Mouse (Mus musculus) ovary, postnatal 36 days (tissue): ENCODE measurements around the gene Tmem37.

ENCODE experiments used
- DNase-seq: peaks from one replicate; pipeline ENCODE4 v3.0.0; 2022; ENCODE audit warnings: low spot score, mixed read lengths

Gene Tmem37

GRCm38 (mm10) chr1:120073519-120074306, at the start of gene Tmem37:
Tmem37 (minus strand) TSS chr1:120074074.
- peak; percentile 75 for DNase-seq

- DNase-seq = no peak
These were observed 48.9 kb upstream of the Tmem37 start for GRCm38 (mm10) chr1:120122634-120123383.

- DNase-seq = no peak
These were observed 48.2 kb upstream of the Tmem37 start for GRCm38 (mm10) chr1:120121930-120122530.

GRCm38 (mm10) chr1:120120969-120121811, 47.3 kb upstream of the Tmem37 start, which contains the start of the genes Dbi and 3110009E18Rik:
Dbi (minus strand) TSS chr1:120121078.
3110009E18Rik (plus strand) TSS chr1:120121187.
- peak; percentile 97 for DNase-seq

GRCm38 (mm10) chr1:120120141-120120968, 46.5 kb upstream of the Tmem37 start:
- DNase-seq = peak; percentile 55

- DNase-seq = no peak
These were observed 45.5 kb upstream of the Tmem37 start for GRCm38 (mm10) chr1:120119389-120119788.

GRCm38 (mm10) chr1:120118854-120119253, 45.0 kb upstream of the Tmem37 start:
- no peak for DNase-seq

- peak; percentile 31 for DNase-seq
These were observed 42.2 kb upstream of the Tmem37 start for GRCm38 (mm10) chr1:120116106-120116505.

GRCm38 (mm10) chr1:120115671-120116081, 41.8 kb upstream of the Tmem37 start:
- peak; percentile 60 for DNase-seq

GRCm38 (mm10) chr1:120112251-120113187, 38.6 kb upstream of the Tmem37 start:
- no peak for DNase-seq

- no peak for DNase-seq
These were observed 37.9 kb upstream of the Tmem37 start for GRCm38 (mm10) chr1:120111766-120112165.

- no peak for DNase-seq
These were observed 36.0 kb upstream of the Tmem37 start for GRCm38 (mm10) chr1:120109741-120110432.

- no peak for DNase-seq
These were observed 31.7 kb upstream of the Tmem37 start for GRCm38 (mm10) chr1:120105556-120105959.

GRCm38 (mm10) chr1:120101227-120101609, 27.3 kb upstream of the Tmem37 start:
- DNase-seq = no peak

GRCm38 (mm10) chr1:120100456-120101226, 26.8 kb upstream of the Tmem37 start:
- no peak for DNase-seq

GRCm38 (mm10) chr1:120099483-120099882, 25.6 kb upstream of the Tmem37 start:
- DNase-seq = no peak

- peak; percentile 61 for DNase-seq
These were observed 24.5 kb upstream of the Tmem37 start for GRCm38 (mm10) chr1:120098327-120098726.

- no peak for DNase-seq
These were observed 21.0 kb upstream of the Tmem37 start for GRCm38 (mm10) chr1:120094920-120095319.
